Mouse (Mus musculus): ENCODE data around the gene Cstad. TPM values are rescaled to one million over a fixed set of nuclear protein-coding genes. Genes with fewer than 3 reads are reported as not detected.

The Cstad gene
- total RNA-seq, 1 experiment from 2014 or later = 4.4 TPM

DNA sequence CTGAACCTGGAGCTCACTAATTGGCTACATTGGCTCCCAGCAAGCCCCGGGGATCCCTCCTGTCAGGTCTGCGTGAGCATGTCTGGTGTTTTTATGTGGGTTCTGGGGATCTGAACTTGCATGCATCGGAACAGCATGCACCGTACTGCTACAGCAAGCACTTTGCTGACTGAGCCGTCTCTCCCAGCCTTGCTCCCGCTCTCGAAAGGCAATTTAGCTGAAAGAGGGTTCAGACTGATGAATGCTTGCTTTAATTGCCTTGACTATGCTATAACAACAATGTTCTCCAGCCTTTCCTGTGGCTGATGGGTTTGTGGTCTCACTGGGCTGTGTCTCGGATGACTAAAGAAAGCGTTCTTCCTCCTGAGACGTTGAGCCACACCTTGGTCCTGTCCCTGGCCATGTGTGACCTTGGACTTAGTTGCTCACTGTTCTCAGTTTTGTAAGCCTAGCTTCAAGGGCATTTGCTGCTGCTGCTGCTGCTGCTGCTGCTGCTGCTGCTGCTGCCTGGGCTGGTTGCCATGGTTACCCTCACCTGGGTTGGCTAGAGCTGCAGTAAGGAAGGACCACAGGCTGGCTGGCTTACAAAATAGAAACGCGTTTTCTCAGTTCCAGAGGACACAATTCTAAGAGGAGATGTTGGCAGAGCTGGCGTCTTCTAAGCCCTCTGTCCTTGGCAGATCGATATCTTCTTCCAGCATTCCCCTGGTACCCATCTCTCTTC is 34.4 kb downstream of the Cstad start:
- no peak for DNase-seq

DNA sequence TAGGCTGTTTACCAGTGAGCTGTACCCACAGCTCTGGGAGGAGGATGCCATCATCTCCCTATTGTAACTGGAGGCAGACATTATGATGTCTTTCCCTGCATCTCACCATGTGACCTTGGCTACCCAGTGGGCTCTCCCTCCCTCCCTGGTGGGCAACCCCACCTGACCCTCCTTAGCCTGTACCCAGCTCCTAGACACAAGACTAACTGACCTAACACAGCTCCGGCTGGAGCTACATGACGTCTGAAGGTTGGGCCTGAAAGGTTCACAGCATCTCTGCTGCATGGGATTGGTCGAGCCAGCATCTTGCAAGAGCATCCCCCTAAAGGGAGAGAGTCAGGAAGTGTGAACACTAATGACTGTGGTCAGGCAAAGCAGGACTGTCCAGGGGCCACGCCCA is 35.0 kb downstream of the Cstad start:
- DNase-seq = no peak

DNA sequence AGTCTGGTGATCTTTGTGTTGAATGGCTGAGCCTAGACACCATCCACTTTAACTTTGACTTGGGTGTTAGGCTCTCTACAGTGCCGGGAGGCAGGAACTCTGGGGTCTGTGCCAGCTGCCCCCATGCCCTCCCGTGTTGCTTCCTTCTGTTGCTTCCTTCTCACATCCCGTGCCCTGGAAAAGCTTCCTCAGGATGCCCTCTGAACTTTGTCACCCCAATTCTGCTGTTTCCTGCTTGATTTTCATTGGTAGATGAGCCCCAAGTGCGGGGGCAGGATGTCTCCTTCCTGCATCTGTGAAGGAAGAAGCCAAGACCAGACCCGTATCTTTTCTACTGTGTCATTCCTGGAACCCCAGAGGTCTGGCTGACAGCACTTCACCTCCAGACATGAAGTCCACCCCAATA is 41.4 kb downstream of the Cstad start:
- DNase-seq = peak; percentile 33

DNA sequence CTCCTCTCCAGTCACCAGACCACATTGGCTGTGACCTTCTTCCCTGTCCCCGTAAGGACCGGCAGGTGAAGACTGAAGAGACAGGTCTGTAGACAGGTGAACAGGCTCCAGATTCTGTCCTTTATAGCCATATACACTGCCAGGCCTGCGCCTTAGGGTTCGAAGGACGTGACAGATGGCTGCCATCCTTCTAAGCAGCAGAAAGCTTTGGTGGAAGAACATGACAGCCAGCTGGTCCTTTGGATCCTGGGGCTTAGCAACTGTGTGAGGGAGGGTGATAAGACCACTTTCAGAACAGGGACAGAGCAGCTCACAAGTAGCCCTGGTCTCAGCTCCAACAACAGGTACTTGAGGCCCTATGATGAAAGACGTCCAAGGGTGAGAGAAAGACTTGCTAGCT is 43.2 kb downstream of the Cstad start:
- DNase-seq = no peak

DNA sequence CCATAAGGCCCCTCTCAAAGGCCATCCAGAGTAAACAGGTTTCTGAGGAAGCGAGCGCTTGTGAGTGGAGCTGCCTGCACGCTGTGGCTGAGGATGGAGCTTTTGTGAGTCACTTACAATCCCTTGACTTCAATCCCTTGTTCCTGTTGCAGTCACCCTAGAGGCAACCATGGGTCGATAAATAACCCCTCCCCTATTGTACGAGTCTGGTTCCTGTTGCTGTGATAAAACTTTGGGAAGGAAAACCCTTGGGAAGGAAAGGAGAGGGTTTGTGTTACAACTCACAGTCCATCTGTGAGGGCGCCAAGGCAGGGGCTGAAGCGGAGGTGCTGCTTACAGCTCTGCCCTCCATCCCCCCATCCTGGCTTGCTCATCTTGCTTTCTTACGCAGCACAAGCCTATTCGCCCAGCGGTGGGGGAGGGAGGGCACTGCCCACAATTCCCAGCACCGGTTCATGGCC is 45.2 kb downstream of the Cstad start:
- DNase-seq = peak; percentile 42

DNA sequence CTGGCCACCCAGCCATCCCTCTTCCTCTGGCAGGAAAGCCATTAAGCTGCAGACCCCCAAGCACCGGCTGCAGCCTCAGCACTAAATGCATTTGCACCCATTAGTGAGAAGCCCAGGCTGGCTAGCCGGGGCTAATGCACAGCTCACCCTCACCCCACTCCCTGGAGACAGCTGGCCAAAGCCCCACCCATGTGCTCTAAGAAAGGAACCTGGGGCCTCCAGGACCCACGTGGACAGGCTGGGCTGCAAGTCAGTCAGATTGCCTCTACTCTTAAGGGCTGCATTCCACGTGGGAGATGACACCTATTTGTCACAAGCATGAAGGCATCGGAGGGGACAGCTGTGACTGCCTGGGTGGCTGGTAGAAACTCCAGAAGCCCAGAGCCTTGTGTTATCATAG is 48.0 kb downstream of the Cstad start:
- DNase-seq = no peak

DNA sequence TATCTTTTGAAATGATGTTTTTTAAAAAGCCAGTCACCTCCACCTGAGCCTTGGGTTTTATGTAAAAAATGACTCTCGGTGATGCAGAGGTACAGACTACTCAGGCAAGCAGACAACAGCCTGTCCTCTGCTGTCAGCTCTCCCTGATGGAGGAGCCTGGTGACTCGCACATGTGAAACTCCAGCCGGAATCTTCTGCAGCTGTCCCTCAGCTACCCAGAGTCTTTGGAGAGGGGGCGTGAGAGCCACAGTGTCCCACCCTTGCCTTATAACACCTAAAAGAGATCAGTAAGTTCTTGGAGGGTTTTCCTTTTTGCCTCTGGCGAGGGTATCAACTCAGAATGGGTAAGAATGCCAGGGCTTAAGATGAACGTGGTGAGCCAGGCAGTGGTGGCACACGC is 48.6 kb downstream of the Cstad start:
- DNase-seq = no peak

DNA sequence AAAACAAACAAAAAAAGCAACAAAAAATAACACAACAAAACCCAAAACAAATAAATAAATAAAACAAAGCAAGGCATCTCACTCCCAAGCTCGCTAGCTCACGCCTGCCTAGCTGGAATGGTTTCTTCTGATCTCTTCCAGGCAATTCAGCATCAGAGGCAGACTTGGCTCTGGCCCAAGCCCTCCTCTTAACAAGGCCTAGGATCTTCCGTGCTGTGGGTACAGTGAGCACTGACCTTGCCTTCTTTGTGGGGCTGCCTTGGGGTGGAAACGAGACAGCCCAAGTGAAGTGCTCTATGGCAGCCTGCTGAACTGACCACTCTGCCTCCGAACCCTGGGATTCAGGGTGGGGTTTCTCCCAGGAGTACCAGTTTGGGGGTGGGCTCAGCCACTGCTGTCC is 52.0 kb downstream of the Cstad start:
- DNase-seq = peak; percentile 82

DNA sequence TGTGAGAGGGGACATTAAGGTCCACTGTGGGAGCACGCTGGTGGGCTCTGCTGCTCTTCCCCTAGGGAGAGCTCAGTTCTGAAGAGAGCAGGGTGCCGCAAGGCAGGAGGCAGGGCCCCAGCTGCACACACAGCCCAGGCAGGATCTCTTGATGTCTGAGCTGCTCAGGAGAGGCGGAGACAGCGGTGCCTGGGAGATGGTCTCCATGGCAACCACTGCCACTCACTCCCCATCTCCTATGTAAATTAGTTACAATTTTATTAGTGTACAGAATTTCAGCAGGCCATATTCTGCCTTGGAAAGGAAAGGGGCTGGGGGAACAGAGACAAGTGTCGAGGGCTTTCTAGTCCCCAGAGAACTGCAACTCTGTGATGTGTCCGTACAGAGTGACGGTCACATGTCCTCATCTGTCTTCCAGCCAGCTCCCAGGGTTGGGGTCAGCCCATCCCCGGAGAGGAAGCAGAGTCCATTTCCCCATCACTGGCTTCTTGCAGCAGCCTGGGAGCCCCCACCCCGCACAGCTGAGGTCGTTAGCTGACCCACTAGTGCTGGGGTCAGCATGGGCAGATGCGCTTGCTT is 52.6 kb downstream of the Cstad start:
- peak; percentile 59 for DNase-seq

DNA sequence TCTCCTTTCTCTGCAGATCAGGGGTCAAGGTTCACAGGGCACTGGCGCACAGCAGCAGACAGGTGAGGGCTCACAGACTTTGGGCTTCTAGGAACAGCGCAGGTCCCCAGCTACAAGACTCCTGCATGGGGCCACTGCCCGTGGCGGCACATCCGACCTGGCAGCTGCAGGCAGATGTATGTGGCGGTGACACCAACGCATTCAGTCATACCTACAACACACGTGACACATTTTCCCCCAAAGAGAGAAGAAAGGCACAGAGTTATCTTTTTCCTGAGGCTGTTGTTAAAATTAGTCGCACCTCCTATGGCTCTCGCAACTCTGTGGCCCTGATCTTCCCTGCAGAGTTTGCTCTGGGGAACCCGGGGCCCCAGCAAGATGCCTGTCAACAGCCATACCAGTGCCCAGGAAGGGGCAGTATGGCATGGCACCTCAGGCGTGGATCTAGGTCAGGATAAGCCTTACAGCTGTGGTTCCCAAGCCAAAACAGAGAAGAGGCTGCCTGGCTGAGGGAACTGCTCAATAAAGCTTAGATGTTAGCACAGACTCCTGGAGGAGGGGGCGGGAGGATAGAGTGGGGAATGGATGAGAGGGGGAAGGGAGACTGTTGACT is 53.1 kb downstream of the Cstad start:
- no peak for DNase-seq

DNA sequence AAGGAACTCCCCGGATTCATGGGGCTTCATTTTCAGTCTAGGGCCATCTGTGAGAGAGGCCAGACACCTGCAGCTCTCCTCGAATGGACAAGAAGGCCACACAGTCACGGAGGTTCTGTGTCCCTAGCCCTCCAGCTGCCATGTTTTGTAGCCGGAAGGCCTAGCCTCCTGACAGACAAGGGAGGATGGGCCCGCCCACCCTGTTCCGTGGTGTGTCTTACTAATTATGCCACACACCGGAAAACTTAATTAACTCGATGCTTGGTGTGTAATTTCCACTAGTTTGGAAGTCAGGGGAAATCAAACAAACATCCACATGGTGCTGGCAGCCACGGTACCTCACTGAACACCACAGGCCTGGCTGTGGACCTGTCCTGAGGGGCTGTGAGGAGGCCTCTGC is 55.4 kb downstream of the Cstad start:
- no peak for DNase-seq

DNA sequence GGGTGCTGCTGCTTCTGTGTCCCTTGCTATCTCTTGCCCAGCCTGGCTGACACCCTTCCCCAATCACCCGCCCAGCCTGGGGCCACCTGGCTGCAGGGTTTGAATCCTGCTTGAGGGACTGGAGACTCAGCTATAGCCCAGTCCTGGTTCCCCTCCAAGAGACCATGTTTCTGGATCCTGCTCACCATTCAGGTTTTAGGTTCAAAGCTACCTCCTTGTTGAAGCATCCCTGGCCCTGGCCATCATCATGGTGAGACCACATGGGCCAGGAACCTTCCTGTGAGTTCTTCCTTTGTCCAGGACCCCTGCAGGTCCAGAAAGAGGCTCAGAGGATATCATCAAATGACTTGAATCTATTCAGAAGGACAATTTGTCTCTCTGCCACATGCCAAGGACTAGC is 57.0 kb downstream of the Cstad start:
- DNase-seq = no peak

DNA sequence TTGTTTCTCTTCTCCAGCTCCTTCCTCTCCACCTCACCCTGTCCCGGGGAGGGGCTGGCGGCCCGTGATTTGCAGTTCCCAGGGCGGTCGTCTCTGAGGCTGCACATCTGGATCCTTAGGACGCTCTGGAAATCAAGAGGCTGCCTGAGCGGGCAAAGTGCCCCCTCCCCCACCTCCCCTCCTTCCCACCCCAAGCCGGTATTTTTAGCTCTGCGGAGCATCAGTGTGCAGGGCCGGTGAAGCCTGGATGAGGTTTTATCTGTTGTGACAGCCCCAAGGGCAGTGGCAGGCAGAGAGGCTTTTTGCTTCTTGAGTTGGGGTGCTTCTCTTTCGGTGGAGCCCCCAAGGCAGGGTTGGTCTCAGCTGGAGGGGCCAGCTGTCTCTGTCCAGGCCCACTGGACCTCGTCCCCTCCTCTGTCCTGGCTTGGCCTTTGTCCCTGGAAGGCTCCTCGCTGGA is 57.8 kb downstream of the Cstad start:
- no peak for DNase-seq

DNA sequence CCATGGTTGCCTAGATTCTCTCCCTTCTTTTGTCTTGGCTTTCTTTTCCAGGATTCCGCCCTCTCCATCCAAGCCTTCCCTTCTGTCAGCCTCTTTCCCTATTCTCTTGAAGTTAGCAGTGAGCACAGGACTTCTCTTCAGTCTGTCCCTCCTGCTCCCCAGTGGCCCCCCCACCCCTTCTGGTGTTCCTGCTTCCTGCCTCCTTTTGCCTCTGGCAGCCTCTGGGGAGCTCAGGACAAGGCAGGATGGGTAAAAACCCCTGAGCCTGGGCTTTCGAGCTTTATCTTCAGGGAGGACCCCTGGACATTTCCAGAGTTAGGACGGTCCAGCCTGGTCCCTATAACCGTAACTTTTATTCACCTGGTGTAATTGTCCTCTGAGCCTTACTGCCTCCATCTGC is 58.2 kb downstream of the Cstad start:
- DNase-seq = no peak

DNA sequence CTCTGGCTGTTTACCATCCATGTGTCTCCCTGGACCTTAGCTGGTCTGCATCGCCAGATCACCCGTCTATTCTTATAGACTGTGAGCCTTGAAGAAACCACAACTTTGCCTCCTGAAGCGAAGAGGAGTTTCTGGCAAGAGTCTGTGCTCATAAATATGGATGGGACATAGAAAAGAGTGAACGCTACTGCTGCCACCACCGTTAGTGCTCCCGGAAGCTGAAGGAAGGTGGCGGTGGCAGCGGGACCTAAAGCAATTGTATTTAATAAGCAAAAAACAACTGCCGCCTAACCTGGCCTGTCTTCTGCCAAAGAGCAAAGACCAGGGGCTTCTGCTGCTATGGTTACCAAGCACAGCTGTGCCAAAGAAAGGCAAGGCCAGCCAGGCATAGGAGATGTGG is 59.3 kb downstream of the Cstad start:
- no peak for DNase-seq

DNA sequence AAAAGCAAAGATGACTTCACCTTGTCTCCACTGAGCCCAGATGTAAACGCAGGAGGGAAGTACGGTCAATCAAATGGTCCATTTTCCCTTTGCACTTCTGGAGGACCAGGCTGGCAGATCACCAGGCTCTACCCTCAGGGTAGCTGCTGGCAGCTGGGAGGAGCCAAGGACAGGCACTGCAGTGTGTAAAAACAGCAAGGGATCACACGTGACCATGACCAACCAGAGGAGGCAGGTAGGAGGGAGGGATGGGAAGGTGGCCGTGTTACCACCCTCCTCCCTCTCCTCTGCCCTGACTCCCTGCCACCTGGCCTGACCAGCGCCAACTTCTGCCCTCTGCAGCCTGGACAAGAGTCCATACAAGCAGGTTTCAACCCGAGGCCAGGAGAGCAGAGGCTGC is 59.7 kb downstream of the Cstad start:
- no peak for DNase-seq

DNA sequence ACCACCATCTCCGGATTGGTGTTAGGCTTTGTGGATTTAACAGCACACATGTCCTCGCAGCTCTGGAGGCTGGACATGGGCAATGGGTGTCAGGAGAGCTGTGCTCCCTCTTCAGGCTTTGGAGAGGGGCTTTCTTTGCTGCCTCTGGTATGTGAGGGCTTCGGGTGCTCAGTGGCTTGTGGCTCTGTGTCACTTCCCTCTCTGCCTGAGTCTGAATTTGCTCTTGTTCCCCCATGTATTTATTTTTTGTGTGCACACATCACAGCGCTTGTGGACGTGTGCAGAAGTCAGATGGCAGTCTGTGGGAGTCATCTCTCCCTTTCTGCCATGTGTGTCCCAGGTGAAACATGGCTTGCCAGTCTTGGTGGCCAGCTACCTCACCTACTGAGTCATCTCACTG is 60.9 kb downstream of the Cstad start:
- DNase-seq = no peak

DNA sequence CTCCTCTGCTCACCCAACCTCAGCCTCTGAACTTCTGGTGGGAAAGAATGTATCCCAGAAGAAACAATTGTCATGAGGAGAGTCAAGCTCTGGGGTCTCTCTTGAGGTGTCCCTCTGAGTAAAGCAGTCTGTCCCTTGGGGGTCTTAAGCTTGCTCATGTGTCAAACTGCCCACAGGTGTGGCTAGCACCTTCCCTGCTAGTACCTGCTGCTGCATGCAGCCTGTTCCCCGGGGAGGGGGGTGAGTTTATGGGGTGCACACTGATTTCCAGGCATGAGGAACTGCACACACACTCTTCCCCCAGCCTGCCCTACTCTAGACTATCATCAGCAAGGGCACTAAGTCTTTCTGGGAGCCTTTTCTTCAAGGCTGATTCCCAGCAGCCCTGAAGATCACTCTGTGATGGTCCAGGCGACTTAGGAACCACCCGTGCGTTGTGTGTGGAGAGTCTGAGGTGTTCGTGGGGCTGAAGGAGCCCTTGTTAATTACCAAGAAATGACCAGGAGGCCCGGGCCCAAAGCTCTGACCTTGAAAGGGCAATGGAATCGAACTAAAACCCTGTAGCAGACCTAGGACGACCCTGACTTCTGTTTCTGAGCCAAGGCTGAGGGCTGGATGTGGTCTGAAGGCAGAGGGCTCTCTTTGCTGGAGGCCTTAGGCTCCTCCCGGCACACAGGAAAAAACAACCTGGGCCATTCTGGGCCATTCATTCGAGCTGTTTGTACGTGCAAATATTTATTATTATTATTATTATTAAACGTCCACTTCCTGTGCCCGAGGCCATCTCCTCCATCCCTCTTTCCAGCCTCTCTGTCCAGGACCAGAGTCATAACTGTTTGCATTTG is 62.1 kb downstream of the Cstad start:
- no peak for DNase-seq

DNA sequence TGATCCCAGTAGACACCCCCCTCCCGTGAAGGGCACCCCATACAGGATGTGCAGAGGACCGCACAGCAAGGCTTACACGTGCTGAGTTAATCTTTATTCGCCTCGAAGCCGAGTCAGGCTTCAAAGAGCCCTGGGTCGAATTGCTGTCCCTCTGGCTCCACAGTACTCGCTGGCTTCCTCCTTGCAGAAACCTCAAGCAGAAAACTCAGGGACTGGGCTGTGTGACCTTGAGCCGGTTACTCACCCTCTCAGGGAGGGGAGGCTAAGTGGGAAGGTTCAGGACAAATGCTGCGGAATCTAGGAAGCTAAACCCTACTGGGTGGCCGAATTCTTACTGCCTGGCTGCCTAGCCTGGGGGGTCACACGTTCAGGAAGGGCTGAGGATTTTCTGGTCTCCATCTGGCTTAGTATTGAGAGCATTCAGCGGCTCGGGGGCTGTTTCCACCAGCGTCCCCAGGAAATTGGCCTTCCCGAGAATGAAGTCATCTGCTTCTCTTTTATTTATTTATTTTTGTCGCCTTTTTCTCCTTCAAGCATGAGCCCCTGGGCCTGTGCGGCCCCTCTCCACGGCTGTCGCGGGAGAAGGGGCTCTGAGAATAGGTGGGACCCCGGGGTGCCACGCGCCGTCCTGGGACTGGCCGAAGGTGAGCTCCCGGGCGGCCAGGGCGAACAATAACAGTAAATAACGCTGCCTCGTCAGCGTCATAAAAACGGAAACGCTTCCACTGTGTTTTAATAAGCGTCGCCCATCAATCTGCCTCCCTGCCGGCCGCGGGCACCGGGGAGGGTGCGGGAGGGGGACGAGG is 63.0 kb downstream of the Cstad start:
- DNase-seq = peak; percentile 75

DNA sequence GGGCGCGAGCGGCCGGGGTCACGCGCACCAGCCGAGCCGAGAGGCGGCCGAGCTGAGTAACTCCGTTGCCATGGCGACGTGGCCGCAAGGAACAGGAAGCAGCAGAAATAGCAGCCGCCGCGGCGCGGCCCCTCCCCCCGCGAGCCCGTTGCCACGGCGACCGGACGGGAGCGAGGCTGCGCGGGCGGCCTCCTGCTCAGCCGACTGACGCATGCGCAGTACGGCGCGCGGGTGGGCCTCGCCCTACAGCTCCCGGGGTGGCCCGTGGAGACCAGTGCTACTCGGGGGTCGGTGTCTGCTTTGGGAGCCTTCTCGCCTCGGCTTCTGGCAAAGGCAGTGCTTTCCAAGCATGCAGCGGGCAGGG is 63.6 kb downstream of the Cstad start:
- DNase-seq = peak; percentile 100
